Mouse (Mus musculus) kidney, postnatal 0 days (tissue): ENCODE results near the gene Zfp94. TPM values are rescaled to one million over a fixed set of nuclear protein-coding genes. Genes with fewer than 3 reads are reported as not detected.

ENCODE experiments used
- ATAC-seq: fragments of 200-750 bp; cut with Nextera tagmentation; replicated peaks from 2 replicates; pipeline ENCODE4 v1.8.0; 2017; ENCODE audit warnings: low read depth, moderate number of reproducible peaks, moderate TSS enrichment, moderate library complexity; ENCODE audit not compliant: low FRiP score
- DNase-seq: peaks from one replicate; pipeline ENCODE4 v3.0.0-alpha.2; 2016; ENCODE audit warnings: low spot score
- H3K27ac ChIP-seq: fragments of 300-500 bp; sonication (generic); 2 replicates; pipeline ENCODE4 v1.5.1; 2014; ENCODE audit warnings: mild to moderate bottlenecking
- H3K27me3 ChIP-seq: fragments of 300-500 bp; sonication (generic); 2 replicates; pipeline ENCODE4 v1.6.1; 2014; ENCODE audit warnings: low read length, mixed read lengths; ENCODE audit not compliant: insufficient read depth
- H3K36me3 ChIP-seq: fragments of 300-500 bp; sonication (generic); 2 replicates; pipeline ENCODE4 v1.6.1; 2014; ENCODE audit warnings: low read length, mixed read lengths; ENCODE audit not compliant: insufficient read depth
- H3K4me1 ChIP-seq: fragments of 300-500 bp; sonication (generic); replicated peaks from 2 replicates; pipeline ENCODE4 v1.6.1; 2014; ENCODE audit warnings: antibody characterized with exemption, low read length, mixed read lengths; ENCODE audit not compliant: insufficient read depth
- H3K4me2 ChIP-seq: fragments of 300-500 bp; sonication (generic); 2 replicates; pipeline ENCODE4 v1.6.1; 2014; ENCODE audit warnings: mild to moderate bottlenecking, low read length, moderate library complexity, mixed read lengths
- H3K4me3 ChIP-seq: fragments of 300-500 bp; sonication (generic); replicated peaks from 2 replicates; pipeline ENCODE4 v1.5.1; 2014; ENCODE audit warnings: low read depth, low read length
- H3K9ac ChIP-seq: fragments of 300-500 bp; sonication (generic); 2 replicates; pipeline ENCODE4 v1.6.1; 2014; ENCODE audit warnings: low read depth, low read length
- H3K9me3 ChIP-seq: fragments of 300-500 bp; sonication (generic); replicated peaks from 2 replicates; pipeline ENCODE4 v1.6.1; 2016; ENCODE audit warnings: low read length, inconsistent platforms, mixed read lengths
- CTCF ChIP-seq: IDR thresholded peaks from 2 replicates; pipeline ENCODE4 v1.5.1; 2016; ENCODE audit warnings: antibody characterized with exemption, low read depth, mild to moderate bottlenecking, moderate library complexity
- WGBS: fragments of 180-500 bp; shearing (Covaris S2); extraction: QIAGEN DNeasy Blood & Tissue Kit; methylation state at CpG from one replicate; pipeline ENCODE4 v1.1.7; 2014; 5-methylcytosine and 5-hydroxymethylcytosine counted together
- polyA plus RNA-seq: library from polyadenylated mRNA; unstranded; fragments of >200 nt; fragmentation: Nextera tagmentation; extraction: Ambion mirVana; gene quantifications from 2 replicates; pipeline ENCODE4 v1.2.1, GENCODE M21; 2015

The Zfp94 gene
- polyA plus RNA-seq, 1 experiment from 2014 or later, result 9.8 TPM

- no peak overlapping the region for H3K27ac ChIP-seq
- no peak for TF ChIP-seq CTCF
- H3K36me3 ChIP-seq, result peaks cover 53% of the 10 kb centered on the region
- ATAC-seq (no peak), DNase-seq (no peak)
- H3K4me1 ChIP-seq, result 0 out of 2 replicates have a peak, but pooled peaks cover 3% of the 10 kb centered on the region
- 92% methylated on average over 12 of the region's 12 CpGs for WGBS
- no peak overlapping the region for H3K9ac ChIP-seq
- no peak overlapping the region for H3K4me2 ChIP-seq
- H3K9me3 ChIP-seq, result no peaks in the 10 kb centered on the region
- no peak overlapping the region for H3K4me3 ChIP-seq
- H3K27me3 ChIP-seq, result no peaks in the 10 kb centered on the region
Measured at GRCm38 (mm10) chr7:24293061-24293851, 23.2 kb downstream of the Zfp94 start.

- peaks cover 53% of the 10 kb centered on the region for H3K36me3 ChIP-seq
- H3K4me1 ChIP-seq, result no peaks in the 10 kb centered on the region
Measured at GRCm38 (mm10) chr7:24291387-24292090, 24.9 kb downstream of the Zfp94 start.

GRCm38 (mm10) chr7:24290106-24290693 is 26.3 kb downstream of the Zfp94 start:
- no peak for ATAC-seq
- DNase-seq, result no peak
- Histone ChIP-seq H3K4me1 (no peaks in the 10 kb centered on the region), H3K27me3 (no peaks in the 10 kb centered on the region), H3K4me3 (no peak overlapping the region), H3K27ac (no peak overlapping the region), H3K9ac (no peak overlapping the region), H3K36me3 (peaks cover 43% of the 10 kb centered on the region), H3K9me3 (no peaks in the 10 kb centered on the region), H3K4me2 (no peak overlapping the region)
- no peak for TF ChIP-seq CTCF
- WGBS, result 97% methylated on average over 4 of the region's 4 CpGs

More at GRCm38 (mm10) chr7:24291387-24292090, 24.9 kb downstream of the Zfp94 start:
- WGBS, result 93% methylated on average over 27 of the region's 27 CpGs
- H3K9ac ChIP-seq, result no peak overlapping the region
- H3K27ac ChIP-seq, result no peak overlapping the region
- H3K4me3 ChIP-seq, result no peak overlapping the region
- TF ChIP-seq CTCF, result no peak
- no peak for ATAC-seq
- H3K4me2 ChIP-seq, result no peak overlapping the region
- no peak for DNase-seq
- H3K9me3 ChIP-seq, result no peaks in the 10 kb centered on the region
- H3K27me3 ChIP-seq, result no peaks in the 10 kb centered on the region

- H3K27ac ChIP-seq, result no peak overlapping the region
- DNase-seq (no peak), ATAC-seq (no peak)
- no peaks in the 10 kb centered on the region for H3K4me1 ChIP-seq
- H3K4me2 ChIP-seq, result no peak overlapping the region
- no peak overlapping the region for H3K9ac ChIP-seq
- H3K4me3 ChIP-seq, result no peak overlapping the region
- no peaks in the 10 kb centered on the region for H3K27me3 ChIP-seq
- TF ChIP-seq CTCF, result no peak
- no peaks in the 10 kb centered on the region for H3K9me3 ChIP-seq
- H3K36me3 ChIP-seq, result peaks cover 30% of the 10 kb centered on the region
- 92% methylated on average over 6 of the region's 6 CpGs for WGBS
Measured at GRCm38 (mm10) chr7:24288512-24288911, 28.0 kb downstream of the Zfp94 start.

GRCm38 (mm10) chr7:24287670-24288069 is 28.8 kb downstream of the Zfp94 start:
- no peak overlapping the region for H3K4me3 ChIP-seq
- DNase-seq, result no peak
- H3K4me1 ChIP-seq, result no peaks in the 10 kb centered on the region
- no peak for TF ChIP-seq CTCF
- no peak overlapping the region for H3K27ac ChIP-seq
- 88% methylated on average over 5 of the region's 5 CpGs for WGBS
- no peak overlapping the region for H3K9ac ChIP-seq
- no peaks in the 10 kb centered on the region for H3K27me3 ChIP-seq
- no peaks in the 10 kb centered on the region for H3K9me3 ChIP-seq
- peaks cover 27% of the 10 kb centered on the region for H3K36me3 ChIP-seq
- ATAC-seq, result no peak
- H3K4me2 ChIP-seq, result no peak overlapping the region

GRCm38 (mm10) chr7:24286916-24287315 is 29.6 kb downstream of the Zfp94 start:
- no peak for ATAC-seq

More at GRCm38 (mm10) chr7:24286916-24287315, 29.6 kb downstream of the Zfp94 start:
- Histone ChIP-seq H3K4me2 (no peak overlapping the region), H3K27me3 (no peaks in the 10 kb centered on the region), H3K4me1 (no peaks in the 10 kb centered on the region), H3K27ac (no peak overlapping the region), H3K36me3 (peaks cover 19% of the 10 kb centered on the region), H3K4me3 (no peak overlapping the region), H3K9me3 (no peaks in the 10 kb centered on the region), H3K9ac (no peak overlapping the region)
- TF ChIP-seq CTCF, result no peak
- no peak for DNase-seq
- WGBS, result 79% methylated on average over 4 of the region's 4 CpGs
